Mouse (Mus musculus) fibroblast of lung, adult 2 months (primary cell): ENCODE data around the gene Tmem267.
A peak's percentile ranks its signal among the peaks of the same experiment; 100 is the strongest.
"Not testable (repeated sequence)": the region's sequence is repeated elsewhere in the genome, so short reads cannot be mapped to it uniquely, and the experiment has no call there.

Experiments
- DNase-seq: peaks from one replicate; pipeline ENCODE4 v3.0.0-alpha.2; 2011; ENCODE audit warnings: low read depth

The Tmem267 gene

DNA sequence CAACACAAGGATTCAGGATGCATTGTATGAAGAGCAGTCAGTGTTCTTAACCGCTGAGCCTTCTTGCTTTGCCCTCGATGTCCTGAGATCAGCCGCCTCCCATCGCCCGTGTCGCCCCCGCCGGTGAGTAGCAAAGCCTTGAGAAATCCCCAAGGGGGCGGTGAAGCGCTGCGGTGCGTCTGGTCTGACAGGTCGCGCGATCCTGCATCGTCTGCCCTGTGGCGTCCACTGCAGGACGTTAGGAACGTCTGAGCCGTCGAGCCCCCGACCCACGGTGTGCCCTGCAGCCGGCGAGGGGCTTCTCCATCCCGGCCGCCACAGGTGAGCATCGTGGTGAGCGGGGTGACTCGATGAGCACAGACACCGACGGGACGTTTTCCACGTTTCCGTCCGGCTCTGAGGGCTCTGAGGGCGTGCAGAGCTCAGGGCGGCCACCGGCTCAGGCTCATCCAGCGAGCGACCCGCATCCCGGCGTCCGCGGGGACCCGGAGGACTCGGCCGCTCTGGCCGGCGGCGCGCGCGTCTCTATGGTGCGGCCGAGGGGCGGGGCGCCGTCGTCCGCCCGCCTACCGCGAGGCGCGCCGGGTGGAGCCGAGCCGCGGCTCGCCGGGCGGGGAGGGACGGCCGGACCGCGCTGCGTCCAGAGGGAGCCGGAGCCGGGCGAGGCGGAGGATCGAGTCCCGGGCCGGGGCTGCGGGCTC lies at the start of gene Tmem267, which contains the start of gene 3110070M22Rik:
Tmem267 (plus strand) TSS at position 160 of the 701 bp plus-strand sequence.
3110070M22Rik (minus strand) TSS at position 504 of the 701 bp plus-strand sequence.
- DNase-seq = peak; percentile 26

DNA sequence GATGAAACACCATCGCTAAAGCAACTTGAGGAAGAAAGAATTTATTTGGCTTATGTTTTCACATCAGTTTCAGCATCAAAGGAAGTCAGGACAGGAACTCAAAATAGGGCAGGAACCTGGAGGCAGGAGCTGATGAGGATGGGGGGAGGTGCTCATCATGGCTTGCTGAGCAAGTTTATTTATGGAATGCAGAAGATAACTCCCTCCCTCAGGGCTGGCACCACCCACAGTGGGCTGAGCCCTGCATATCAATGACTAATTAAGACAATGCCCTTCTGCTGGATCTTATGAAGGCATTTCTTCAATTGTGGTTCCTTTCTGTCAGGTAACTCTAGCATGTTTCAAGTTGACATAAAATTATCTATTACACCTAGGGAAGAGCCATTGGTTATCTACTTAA lies 45.6 kb upstream of the Tmem267 start:
- no peak for DNase-seq

DNA sequence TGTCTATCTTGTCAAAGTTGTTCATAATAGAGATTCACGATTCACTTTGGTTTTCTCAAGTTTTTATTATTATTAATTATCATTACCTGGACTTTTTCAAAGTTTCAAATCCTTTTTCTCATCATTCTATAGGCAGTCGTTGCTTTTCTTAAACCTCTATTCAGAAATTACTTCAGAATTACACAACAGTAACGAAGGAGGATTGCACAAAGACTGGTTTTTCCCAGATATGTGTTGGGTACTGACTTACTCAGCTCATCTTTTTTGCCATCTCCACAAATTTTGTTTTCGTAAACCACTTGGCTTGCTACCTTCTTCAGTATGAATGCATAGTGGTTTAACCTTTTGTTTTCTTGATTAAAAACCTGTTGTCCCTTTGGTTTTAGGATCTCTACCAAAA lies 34.3 kb upstream of the Tmem267 start:
- no peak for DNase-seq

DNA sequence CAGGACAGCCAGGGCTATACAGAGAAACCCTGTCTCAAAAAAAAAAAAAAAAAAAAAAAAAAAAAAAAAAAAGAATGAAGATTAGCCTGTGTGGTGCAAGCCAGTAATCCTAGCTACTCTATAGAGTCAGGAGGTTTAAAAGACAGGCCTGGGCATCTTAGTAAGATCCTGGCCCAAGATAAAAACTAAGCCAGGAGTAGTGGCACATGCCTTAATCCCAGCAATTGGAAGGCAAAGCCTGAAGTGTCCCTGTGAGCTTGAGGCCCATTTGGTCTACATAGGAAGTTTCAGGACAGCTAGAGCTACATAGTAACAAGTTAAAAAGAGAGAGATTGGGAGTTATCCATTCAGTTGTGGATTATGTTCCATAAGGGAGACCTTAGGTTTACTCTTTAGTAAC lies 32.8 kb upstream of the Tmem267 start:
- no peak for DNase-seq

DNA sequence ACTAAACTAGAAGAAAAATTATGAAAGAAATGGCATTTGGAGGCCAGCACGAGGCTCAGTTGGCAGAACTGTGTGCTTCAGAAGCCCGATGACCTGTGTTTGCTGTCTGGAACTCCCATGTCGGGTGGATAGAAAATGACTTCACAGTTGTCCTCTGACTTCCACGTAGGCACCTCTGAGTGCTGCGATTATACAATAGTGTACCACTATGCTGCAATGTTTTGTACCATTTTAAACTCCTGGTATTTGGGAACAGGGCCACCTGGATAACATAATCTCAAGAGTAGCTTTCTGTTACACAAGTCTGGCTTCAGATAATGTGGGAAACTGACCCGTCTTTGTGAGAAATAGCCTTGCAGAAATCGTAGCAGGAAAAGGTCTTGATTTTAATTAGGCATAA lies 31.5 kb upstream of the Tmem267 start:
- DNase-seq = no peak

DNA sequence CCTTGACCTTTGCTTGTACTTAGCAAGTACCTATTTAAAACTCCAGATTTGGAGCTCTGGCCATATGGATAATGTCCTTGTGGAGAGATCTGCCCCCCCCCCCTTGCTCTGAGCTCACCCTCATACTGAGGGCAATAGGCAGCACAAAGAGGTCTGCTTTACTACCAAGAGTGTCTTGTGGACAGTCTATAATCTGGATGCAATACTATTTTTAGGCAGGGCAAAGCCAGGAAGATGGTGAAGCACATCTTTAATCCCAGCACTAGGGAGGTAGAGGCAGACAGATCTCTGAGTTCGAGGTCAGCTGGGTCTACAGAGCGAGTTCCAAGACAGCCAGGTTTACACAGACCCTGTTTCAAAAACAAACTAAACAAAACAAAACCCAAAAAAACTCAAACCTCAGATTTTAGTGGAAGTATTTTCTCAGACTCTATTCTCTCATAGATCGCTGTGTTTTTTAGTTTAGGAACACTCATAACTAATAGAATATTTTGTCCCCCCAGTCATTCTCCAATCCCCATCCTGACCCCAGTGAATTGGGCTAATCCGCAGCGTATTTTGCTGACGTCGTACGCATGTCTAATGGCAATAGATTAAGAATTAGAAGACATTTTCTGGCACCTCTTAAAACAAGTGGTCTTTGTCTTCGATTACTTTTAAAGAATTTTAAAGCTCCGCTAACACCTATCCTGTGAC lies 25.8 kb upstream of the Tmem267 start:
- no peak for DNase-seq

DNA sequence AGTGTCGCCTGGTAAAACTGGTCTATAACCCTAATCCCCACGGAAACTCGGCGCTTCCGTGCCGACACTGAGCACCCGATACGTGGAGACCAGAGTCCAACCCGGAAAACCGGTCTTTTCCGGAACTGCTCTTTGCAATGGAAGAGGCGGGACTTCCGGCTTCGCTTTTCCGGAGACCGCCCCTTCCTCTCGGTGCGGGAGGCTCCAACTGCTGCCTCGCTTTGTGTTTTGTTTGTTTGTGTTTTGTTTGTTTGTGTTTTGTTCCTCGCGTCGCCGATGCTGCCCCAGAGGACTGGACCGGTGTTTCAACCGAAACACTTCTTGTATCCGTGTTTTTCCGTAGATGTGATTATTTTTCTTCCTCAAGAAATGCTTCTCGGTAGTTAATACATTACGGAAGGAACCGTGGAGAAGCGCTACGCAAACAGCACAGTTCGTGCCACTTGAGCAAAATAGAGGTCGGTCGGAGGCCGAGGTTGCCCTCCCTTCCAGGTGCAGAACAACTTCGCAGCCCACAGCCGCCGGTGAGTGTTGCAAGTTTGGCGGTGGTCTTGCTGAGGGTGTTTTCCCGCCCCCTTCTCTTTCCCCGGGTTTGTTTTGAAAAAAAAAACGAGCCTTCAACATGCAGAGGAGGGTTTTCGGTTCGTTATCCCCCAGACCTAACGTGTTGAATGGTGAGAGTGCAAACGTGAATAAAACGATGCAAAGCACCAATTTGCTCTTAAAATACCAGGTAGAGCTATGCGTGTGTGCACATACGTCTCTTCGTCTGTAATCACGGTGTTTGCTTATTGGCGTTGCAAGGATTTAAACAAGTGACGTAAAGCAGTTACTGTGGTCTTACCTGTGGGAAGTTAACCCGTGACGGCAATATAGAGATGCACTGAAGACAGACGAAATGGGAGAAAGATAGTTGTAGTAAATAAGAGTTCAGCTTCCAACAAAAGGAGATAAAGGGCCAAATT lies 25.0 kb upstream of the Tmem267 start, which contains the start of gene 4833420G17Rik:
4833420G17Rik (plus strand) TSS at position 173 of the 965 bp plus-strand sequence.
- DNase-seq = peak; percentile 67

DNA sequence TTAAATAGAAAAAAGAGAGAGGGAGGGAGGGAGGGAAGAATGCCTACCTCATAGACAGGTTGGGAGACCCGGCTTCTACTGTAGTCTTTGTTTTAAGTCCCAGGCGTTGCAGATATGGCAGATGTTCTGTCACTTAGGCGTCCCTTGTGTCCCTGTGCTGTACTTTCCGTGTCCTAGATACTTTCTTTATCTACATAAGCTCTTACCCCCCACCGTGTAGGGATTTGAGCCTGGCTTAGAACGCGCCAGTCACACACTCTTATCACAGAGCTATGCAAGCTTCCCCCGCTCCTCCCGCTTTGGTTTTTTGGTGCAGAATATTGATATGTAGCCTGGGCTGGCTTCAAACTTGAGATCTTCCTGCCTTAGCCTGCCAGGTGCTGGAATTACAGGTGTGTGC lies 11.2 kb upstream of the Tmem267 start:
- no peak for DNase-seq

DNA sequence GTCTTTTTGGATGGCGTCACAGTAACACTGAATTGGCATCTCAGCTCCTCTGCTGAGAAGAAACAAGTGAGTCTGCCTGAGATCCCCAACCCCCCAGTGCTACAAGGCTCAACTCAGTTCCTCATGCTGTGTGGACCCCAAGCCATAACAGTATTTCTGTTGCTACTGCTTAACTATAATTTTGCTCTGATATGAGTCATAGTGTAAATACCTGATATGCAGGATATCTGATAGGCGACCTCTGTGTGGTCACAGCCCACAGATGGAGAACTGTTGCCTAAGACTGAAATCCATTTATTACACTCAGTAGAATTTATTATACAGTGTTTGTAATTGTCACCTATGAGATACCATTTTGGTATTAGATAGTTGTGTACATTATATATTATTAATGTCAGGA lies 10.1 kb upstream of the Tmem267 start:
- no peak for DNase-seq

DNA sequence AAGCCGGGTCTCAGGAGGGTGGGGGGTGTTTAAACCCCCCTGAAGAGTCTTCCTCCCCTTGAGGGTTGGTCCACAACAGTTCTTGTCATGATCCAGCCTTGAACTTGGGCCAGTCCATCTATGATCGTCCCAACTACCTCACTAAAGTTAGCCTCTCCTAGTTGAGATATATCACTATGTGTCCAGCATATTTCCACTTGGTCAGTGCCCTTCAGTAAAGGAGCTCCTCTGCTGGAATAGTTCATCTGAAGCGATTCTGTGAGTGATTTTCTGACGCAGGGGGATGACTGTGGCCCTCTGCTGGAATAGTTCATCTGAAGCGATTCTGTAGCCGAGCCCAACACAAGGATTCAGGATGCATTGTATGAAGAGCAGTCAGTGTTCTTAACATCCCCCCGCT lies 485 bp upstream of the Tmem267 start:
- DNase-seq = no peak

DNA sequence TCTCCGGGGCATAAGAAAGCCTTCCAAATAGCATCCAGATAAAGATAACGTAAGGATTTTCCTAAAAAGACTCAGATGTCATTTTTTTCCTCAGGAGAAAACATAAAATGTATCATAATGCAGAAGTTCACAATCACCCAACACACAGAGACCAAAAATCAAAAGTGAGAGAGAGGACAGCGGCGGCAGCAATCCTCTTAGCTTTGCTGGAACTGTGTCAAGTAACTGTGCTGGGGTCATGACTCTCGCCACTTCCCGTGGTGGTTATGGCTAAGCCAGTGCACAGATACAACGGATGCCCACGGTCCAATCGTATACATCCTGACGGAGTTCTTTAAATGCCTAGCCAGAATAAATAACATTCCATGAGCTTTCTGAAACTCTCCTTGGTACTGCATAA lies 4.2 kb downstream of the Tmem267 start:
- DNase-seq = not testable (repeated sequence)

DNA sequence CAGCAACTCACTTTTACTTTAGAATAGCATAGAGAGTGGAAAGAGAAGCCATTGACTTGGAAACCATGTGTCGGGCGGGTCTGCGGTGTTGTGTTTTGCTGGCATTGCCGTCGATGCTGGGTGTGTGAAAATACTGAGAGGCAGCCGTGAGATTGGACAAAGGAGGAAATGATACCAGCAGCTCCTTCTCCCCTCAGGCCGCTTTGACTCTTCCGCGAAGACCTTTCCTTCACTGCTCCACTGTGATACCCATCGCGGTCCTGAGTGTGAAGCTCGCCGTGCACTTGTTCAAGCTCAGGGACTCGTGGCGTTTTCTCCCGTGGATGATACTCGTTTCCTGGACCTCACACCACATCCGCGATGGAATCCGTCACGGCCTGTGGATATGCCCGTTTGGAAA lies 7.1 kb downstream of the Tmem267 start:
- DNase-seq = not testable (repeated sequence)

DNA sequence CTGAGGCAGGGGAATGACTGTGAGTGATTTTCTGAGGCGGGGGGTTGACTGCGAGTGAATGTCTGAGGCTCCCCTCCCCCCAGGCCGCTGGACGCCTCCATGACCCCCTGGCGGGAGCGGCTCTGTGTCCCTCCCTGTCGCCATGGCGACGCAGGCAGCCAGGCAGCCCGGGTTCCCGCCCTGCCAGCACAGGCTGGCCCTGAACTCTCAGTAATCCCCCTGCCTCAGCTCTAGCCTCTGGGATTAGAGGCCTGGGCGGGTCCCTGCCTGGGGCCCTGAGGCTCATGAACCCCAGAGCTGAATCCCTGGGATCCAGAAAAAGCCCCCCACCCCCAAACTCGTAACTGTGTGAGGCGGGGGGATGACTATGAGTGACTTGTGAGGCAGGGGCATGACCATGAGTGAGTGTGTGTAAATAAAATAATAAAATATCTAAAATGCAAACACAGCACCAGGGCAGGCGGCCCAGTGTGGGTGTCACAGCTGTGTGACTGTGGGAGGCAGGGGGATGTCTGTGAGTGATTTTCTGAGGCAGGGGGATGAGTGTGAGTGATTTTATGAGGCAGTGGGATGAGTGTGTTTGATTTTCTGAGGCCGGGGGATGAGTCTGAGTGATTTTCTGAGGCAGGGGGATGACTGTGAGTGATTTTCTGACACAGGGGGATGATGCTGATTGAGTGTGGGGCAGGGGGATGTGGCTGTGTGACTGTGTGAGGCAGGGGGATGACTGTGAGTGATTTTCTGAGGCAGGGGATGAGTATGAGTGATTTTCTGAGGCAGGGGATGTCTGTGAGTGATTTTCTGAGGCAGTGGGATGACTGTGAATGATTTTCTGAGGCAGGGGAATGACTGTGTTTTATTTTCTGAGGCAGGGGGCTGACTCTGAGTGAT lies 108.7 kb downstream of the Tmem267 start:
- DNase-seq = not testable (repeated sequence)

DNA sequence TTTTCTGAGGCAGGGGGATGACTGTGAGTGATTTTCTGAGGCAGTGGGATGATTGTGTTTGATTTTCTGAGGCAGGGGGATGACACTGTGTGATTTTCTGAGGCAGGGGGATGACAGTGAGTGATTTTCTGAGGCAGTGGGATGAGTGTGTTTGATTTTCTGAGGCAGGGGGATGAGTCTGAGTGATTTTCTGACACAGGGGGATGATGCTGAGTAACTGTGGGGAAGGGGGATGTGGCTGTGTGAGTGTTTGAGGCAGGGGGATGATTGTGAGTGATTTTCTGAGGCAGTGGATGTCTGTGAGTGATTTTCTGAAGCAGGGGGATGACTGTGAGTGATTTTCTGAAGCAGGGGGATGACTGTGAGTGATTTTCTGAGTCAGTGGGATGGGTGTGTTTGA lies 110.6 kb downstream of the Tmem267 start:
- DNase-seq = not testable (repeated sequence)

DNA sequence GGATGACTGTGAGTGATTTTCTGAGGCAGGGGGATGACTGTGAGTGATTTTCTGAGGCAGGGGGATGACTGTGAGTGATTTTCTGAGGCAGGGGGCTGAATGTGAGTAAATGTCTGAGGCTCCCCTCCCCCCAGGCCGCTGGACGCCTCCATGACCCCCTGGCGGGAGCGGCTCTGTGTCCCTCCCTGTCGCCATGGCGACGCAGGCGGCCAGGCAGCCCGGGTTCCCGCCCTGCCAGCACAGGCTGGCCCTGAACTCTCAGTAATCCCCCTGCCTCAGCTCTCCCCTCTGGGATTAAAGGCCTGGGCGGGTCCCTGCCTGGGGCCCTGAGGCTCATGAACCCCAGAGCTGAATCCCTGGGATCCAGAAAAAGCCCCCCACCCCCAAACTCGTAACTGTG lies 111.2 kb downstream of the Tmem267 start:
- DNase-seq = not testable (repeated sequence)

DNA sequence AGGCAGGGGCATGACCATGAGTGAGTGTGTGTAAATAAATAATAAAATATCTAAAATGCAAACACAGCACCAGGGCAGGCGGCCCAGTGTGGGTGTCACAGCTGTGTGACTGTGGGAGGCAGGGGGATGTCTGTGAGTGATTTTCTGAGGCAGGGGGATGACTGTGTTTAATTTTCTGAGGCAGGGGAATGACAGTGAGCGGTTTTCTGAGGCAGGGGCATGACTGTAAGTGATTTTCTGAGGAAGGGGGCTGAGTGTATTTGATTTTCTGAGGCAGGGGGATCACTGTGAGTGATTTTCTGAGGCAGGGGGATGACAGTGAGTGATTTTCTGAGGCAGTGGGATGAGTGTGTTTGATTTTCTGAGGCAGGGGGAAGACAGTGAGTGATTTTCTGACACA lies 111.7 kb downstream of the Tmem267 start:
- not testable (repeated sequence) for DNase-seq

DNA sequence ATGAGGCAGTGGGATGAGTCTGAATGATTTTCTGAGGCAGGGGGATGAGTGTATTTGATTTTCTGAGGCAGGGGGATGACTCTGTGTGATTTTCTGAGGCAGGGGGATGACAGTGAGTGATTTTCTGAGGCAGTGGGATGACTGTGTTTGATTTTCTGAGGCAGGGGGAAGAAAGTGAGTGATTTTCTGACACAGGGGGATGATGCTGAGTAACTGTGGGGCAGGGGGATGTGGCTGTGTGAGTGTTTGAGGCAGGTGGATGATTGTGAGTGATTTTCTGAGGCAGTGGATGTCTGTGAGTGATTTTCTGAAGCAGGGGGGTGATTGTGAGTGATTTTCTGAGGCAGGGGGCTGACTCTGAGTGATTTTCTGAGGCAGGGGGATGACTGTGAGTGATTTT lies 112.3 kb downstream of the Tmem267 start:
- DNase-seq = not testable (repeated sequence)

DNA sequence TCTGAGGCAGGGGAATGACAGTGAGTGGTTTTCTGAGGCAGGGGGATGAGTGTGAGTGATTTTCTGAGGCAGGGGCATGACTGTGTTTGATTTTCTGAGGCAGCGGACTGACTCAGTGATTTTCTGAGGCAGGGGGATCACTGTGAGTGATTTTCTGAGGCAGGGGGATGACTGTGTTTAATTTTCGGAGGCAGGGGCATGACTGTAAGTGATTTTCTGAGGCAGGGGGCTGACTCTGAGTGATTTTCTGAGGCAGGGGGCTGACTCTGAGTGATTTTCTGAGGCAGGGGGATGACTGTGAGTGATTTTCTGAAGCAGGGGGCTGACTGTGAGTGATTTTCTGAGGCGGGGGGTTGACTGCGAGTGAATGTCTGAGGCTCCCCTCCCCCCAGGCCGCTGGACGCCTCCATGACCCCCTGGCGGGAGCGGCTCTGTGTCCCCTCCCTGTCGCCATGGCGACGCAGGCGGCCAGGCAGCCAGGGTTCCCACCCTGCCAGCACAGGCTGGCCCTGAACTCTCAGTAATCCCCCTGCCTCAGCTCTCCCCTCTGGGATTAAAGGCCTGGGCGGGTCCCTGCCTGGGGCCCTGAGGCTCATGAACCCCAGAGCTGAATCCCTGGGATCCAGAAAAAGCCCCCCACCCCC lies 115.0 kb downstream of the Tmem267 start:
- not testable (repeated sequence) for DNase-seq

DNA sequence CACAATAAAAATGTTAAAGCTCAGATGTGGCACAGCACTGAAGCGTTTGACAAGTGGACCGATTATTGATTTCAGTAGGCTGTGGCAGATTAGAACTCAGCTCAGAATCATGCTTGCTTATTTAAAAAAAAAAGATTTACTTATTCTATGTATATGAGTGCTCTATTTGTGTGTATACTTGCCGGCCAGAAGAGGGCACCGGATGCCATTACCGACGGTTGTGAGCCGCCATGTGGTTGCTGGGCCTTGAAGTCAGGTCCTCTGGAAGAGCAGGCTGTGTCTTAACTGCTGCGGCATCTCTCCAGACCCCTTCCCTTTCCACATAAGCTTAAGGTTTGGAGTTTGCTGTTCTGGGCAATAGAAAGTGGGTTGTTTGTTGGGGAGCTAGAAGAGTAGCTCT lies 116.1 kb downstream of the Tmem267 start:
- DNase-seq = not testable (repeated sequence)

DNA sequence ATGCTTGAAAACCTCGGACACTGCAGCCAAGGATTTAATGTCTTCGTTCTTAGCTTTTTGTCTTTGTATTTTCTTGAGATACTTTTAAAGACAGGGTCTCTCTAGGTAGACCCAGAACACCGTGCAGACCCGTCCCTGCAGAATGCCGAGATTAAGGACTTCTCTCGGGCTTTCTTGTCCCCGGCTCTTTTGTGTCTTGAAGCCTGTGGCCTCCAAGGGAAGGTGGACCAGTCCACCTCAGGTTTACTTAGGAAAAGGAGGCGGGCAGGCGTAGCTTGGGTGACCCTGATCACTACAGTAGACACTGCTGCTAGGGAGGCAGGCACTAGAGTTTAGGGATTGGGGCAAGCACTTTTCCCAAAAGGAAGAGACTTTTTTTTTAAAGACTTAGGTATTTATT lies 116.5 kb downstream of the Tmem267 start:
- not testable (repeated sequence) for DNase-seq

DNA sequence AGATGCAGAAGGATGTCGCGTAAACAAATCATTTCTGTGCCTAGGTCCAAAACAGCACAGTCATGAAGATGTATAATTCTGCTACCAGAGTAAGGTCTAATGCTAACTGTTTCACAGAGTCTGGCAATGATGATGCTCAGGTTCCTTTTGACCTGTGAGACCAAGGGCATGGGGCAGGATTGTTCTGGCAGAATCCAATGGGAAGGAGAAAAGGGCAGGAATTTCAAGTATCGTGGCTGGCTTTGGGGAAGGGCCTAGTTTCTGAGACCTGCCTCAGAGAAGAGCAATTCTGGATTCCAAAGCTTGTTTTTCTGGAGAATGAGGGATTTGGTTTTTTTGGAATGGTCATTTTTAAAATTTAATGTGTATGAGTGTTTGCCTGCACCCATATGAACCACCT lies 131.0 kb downstream of the Tmem267 start:
- DNase-seq = no peak
